Mouse (Mus musculus) ES-Bruce4 (cell line): Measurements from ENCODE around the gene Mmd.

ENCODE experiments used
- CTCF ChIP-seq: IDR thresholded peaks from one replicate; pipeline ENCODE4 v1.8.1; 2011; ENCODE audit warnings: low read depth, low read length
- EP300 ChIP-seq: IDR thresholded peaks from 2 replicates; pipeline ENCODE4 v1.6.1; 2011; ENCODE audit warnings: low read depth, low read length; ENCODE audit not compliant: insufficient read depth
- POLR2A ChIP-seq: IDR thresholded peaks from one replicate; pipeline ENCODE4 v1.8.1; 2011; ENCODE audit warnings: low read length; ENCODE audit not compliant: insufficient read depth

DNA sequence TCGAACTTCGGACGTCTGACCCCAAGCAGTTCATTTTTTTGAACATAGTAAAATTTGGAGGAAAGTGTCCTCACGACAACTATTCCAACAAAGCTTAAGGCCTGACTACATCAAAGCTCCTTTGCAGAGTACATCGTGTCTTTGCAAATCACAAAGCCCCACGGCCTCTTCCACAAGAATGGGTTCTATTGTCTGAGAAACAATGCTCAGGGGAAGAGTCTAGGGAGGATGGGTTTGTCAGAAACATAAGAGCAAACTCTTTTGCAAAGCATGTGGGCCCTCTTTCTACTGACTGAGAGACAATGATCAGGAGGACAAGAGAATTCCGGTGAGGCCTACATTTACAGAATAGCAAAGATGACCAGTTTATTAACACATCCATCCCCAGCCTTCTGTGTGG is 35.0 kb upstream of the Mmd start:
- no peak for TF ChIP-seq CTCF
- no peak for TF ChIP-seq POLR2A
- TF ChIP-seq EP300 = no peak
